Mouse (Mus musculus): ENCODE results near the gene Tex36.

GRCm38 (mm10) chr7:133607331-133607730, 5.4 kb upstream of the Tex36 start:
- no peak for TF ChIP-seq POLR2A (IDR thresholded peaks at IDR 0.05; ENCODE audit: low read depth, low read length)
- no peak for TF ChIP-seq CTCF (IDR thresholded peaks at IDR 0.05; ENCODE audit: extremely low read depth, insufficient read depth, insufficient read length, insufficient replicate concordance)

All from spleen, adult 2 months (tissue).